Mouse (Mus musculus) kidney, adult 9 months (tissue): ENCODE measurements around the gene Sparc.

Experiments used
- DNase-seq: peaks from one replicate; pipeline ENCODE4 v3.0.0; 2022

The Sparc gene

GRCm38 (mm10) chr11:55422978-55423377, at the start of gene Sparc:
Gene Sparc (minus strand): TSS chr11:55423183.
- no peak for DNase-seq

- DNase-seq: no peak
Measured at GRCm38 (mm10) chr11:55471467-55471866, 48.5 kb upstream of the Sparc start.

- peak; percentile 44 for DNase-seq
Measured at GRCm38 (mm10) chr11:55470761-55471160, 47.8 kb upstream of the Sparc start.

- DNase-seq: peak; percentile 38
Measured at GRCm38 (mm10) chr11:55469923-55470691, 47.1 kb upstream of the Sparc start.

- peak; percentile 100 for DNase-seq
Measured at GRCm38 (mm10) chr11:55469048-55469843, 46.3 kb upstream of the Sparc start, which contains the start of gene G3bp1. Gene G3bp1 (plus strand): TSS chr11:55469685.

- DNase-seq: no peak
Measured at GRCm38 (mm10) chr11:55468611-55469047, 45.6 kb upstream of the Sparc start.

GRCm38 (mm10) chr11:55468012-55468411, 45.0 kb upstream of the Sparc start:
- peak; percentile 94 for DNase-seq

GRCm38 (mm10) chr11:55465177-55465576, 42.2 kb upstream of the Sparc start:
- DNase-seq: peak; percentile 93

GRCm38 (mm10) chr11:55464707-55465106, 41.7 kb upstream of the Sparc start:
- peak; percentile 51 for DNase-seq

- DNase-seq: no peak
Measured at GRCm38 (mm10) chr11:55462149-55462548, 39.2 kb upstream of the Sparc start.

- DNase-seq: peak; percentile 99
Measured at GRCm38 (mm10) chr11:55461019-55461645, 38.1 kb upstream of the Sparc start, which contains the start of gene Atox1. Gene Atox1 (minus strand): TSS chr11:55461239.

- no peak for DNase-seq
Measured at GRCm38 (mm10) chr11:55460559-55461018, 37.6 kb upstream of the Sparc start.

- DNase-seq: no peak
Measured at GRCm38 (mm10) chr11:55459850-55460558, 37.0 kb upstream of the Sparc start.

- no peak for DNase-seq
Measured at GRCm38 (mm10) chr11:55458501-55458900, 35.5 kb upstream of the Sparc start.

GRCm38 (mm10) chr11:55455166-55455565, 32.2 kb upstream of the Sparc start:
- no peak for DNase-seq

GRCm38 (mm10) chr11:55453640-55454039, 30.7 kb upstream of the Sparc start:
- peak; percentile 49 for DNase-seq

GRCm38 (mm10) chr11:55450311-55450710, 27.3 kb upstream of the Sparc start:
- DNase-seq: no peak

- DNase-seq: peak; percentile 58
Measured at GRCm38 (mm10) chr11:55449531-55449930, 26.5 kb upstream of the Sparc start.

GRCm38 (mm10) chr11:55446579-55446978, 23.6 kb upstream of the Sparc start:
- peak; percentile 85 for DNase-seq

- DNase-seq: peak; percentile 83
Measured at GRCm38 (mm10) chr11:55444772-55445171, 21.8 kb upstream of the Sparc start.

- no peak for DNase-seq
Measured at GRCm38 (mm10) chr11:55439718-55440117, 16.7 kb upstream of the Sparc start.

GRCm38 (mm10) chr11:55438031-55438430, 15.0 kb upstream of the Sparc start:
- DNase-seq: no peak
